Mouse (Mus musculus) erythroblast, adult 5-6 weeks (primary cell): ENCODE measurements around the gene Pm20d1. TPM values are rescaled to one million over a fixed set of nuclear protein-coding genes. Genes with fewer than 3 reads are reported as not detected.

Experiments used
- ATAC-seq: replicated peaks from 2 replicates; pipeline ENCODE4 v1.8.0; 2016; ENCODE audit warnings: moderate number of reproducible peaks, mild to moderate bottlenecking, moderate TSS enrichment, inconsistent platforms; ENCODE audit not compliant: poor library complexity, low FRiP score, severe bottlenecking
- total RNA-seq, 2 experiments: library from RNA; stranded (forward) in 1 of 2; stranded (reverse) in 1 of 2; fragments of 150-400 nt in 1 of 2; fragments of 200-764, 138-1000 nt in 1 of 2; gene quantifications; 2 replicates each; pipeline versions ENCODE4 v1.2.3 to v1.2.4; 2015 to 2017; ENCODE audit warnings: low replicate concordance in 2 of 2

Pm20d1 gene
- total RNA-seq, 2 experiments from 2014 or later: not detected

DNA sequence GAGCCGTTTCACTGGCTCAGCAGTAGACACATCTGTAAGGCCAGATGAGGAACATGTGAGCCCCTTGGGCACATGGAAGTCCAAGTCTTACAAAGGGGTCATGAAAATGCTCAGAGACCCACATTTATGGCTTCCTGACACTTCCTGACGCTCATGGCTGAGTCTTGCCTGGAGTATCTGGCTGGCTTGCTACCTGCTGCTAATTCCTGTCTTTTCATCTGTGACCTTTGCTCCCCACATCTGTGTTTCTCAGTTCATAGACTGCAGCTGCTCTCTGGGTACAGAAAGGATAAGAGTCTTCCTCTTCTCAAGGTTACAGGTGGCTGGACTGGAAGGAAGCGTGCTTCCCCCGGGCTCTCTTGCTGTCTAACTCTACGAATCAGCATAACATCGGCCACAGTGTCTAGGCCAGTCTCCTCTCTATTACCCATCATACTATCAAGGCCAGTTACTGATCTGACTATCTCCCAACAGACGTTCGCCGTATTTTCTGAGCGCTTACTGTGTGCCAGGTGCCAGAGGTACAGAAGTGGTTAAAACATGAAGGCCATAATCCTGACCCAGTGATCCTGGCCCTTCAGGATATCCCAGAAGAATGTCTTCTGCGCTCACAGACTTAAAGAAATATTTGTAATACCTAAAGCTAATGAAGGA lies 27.5 kb downstream of the Pm20d1 start:
- ATAC-seq: no peak

- ATAC-seq: no peak
These were observed 30.1 kb downstream of the Pm20d1 start, which contains the start of gene Slc41a1 for GRCm38 (mm10) chr1:131827207-131827786. Slc41a1 (plus strand) TSS chr1:131827493.

- peak; percentile 82 for ATAC-seq
These were observed 30.6 kb downstream of the Pm20d1 start for GRCm38 (mm10) chr1:131827787-131828258.

- no peak for ATAC-seq
These were observed 31.3 kb downstream of the Pm20d1 start for GRCm38 (mm10) chr1:131828297-131829126.

GRCm38 (mm10) chr1:131829279-131829678 lies 32.1 kb downstream of the Pm20d1 start:
- no peak for ATAC-seq

DNA sequence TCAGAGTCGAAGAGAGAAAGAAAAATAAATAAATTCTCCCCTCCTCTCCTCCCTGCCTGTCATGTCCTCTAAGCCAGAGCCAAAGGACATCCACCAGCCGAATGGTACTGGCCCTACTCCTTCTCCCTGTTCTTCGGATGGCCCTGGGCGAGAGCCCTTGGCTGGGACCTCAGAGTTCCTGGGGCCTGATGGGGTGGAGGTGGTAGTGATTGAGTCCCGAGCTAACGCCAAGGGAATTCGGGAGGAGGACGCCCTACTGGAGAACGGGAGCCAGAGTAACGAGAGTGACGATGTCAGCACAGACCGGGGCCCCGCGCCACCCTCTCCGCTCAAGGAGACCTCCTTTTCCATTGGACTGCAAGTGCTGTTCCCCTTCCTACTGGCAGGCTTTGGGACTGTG lies 33.4 kb downstream of the Pm20d1 start:
- ATAC-seq: no peak

DNA sequence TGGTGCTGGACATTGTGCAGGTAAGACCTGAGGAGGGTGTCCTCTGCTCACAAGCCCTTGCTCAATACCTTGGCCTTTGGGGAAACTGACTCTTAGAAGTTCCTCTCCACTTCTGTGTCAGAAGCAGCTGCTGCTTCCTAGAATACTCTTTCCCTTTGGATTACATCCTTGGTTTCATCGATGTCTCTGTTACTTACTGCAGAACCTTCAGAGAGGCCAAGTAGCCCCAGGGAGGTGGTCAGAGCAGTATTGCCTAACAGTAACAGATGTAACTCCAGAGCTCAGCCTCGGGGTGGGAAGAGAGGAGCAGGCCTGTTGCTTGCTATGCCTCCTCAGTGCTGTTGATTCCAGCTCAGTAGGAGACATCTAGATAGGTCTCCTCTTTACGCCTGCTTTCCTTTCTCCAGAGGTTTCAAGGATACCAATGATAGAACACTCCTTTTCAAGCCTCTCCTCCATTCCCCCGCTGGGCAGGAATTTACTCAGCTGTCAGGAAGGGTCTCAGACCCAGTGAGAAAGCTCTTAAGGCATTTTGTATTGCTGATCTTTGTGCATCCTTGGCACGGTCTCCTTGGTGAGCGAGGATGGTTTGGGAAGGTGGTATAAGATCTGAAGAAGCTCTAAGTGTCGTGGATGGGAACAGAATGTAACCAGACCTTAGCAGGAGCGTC lies 33.9 kb downstream of the Pm20d1 start:
- no peak for ATAC-seq

DNA sequence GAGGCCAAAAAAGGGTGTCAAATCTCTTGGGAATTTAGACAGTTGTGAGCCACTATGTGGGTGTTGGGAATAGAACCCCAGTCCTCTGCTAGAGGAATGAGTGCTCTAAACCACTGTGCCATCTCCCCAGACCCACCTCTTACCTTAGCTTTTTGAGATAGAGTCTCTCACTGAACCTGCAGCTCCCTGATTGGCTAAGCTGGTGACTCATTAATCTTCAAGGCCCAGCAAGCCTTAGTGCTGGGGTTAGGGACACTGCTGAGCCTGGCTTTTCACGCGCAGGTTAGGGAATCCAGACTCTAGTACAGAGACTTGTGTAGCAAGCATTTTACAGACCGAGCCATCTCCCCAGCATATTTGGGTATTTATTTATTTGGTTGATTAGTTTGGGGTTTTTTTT lies 39.9 kb downstream of the Pm20d1 start:
- ATAC-seq: no peak

DNA sequence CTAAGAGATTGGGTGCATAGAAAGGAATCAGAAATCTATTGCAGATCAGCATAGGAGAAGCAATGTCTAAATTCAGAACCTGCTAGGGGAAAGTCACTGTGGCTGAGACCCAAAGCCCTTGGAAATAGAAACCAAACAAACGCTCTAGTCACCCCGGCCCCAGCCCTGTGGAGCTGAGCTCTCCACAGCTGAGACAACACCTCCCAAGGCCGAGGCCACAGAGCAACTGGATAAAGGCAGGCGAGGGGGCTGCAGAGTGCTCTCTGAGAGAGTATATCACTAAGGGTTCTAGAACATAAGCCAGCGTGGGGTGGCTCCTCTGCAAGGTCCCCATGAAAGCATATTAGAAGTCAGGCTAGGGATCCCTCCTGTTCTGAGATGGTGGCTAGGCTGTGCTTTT lies 41.4 kb downstream of the Pm20d1 start:
- ATAC-seq: no peak

GRCm38 (mm10) chr1:131839279-131839678 lies 42.1 kb downstream of the Pm20d1 start:
- no peak for ATAC-seq

GRCm38 (mm10) chr1:131842221-131842620 lies 45.0 kb downstream of the Pm20d1 start:
- no peak for ATAC-seq

- ATAC-seq: no peak
These were observed 46.6 kb downstream of the Pm20d1 start for GRCm38 (mm10) chr1:131843758-131844157.

GRCm38 (mm10) chr1:131844883-131845282 lies 47.7 kb downstream of the Pm20d1 start:
- no peak for ATAC-seq

DNA sequence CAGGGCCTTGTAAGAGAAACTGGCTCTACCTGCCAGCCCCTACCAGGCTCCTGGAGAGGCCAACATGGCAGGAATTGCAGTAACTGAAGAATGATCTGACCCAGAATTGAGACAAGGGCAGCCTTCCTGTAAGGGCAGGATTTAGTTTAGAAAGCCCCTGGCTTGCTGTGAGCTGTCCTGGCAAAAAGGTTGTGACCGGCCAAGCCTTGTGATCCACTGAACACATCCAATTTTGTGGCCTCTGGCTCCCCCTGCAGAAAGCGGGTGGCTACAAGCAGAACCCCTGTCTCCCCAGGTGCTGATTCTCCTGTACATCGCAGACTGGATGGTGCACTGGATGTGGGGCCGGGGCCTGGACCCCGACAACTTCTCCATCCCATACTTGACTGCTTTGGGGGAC lies 49.1 kb downstream of the Pm20d1 start:
- ATAC-seq: no peak

DNA sequence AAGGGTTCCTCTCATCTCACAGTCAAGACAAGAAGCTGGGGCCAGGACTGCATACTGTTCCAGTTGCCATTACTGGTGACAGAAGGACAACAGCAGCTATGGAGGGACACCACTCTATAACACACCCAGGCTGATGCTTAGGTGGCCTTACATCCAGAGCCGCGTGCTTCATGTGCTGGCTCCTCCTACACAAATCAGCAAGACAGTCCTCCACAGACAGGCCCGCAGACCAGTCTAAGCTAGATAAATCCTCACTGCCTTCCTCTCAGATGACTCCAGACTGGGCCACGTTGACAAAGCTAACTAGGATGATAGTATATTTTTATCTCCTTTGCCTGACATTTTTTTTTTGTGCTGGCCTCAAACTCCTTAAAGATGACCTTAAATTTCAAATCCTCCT lies 64.6 kb downstream of the Pm20d1 start:
- ATAC-seq: no peak

DNA sequence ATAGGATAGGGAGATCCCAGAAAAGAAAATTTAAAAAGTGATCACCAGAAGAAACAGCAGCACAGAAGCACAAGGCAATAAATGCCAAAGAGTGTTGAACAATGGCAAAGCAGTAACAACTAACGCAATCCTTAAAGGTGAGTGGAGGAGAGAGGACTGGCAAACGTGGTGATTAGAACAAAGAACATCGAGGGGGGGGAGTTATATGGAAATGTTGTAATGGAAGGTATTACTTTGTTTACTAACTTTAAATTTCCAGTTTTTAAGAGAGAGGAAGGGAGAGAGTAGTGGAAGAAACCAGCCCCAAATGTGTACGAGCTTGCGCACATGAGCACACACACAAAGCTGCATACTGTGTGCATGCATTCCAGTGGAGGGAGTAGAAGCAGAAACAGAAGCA lies 68.4 kb downstream of the Pm20d1 start:
- ATAC-seq: no peak

- ATAC-seq: no peak
These were observed 69.3 kb downstream of the Pm20d1 start for GRCm38 (mm10) chr1:131866304-131866999.

- ATAC-seq: peak; percentile 95
These were observed 70.1 kb downstream of the Pm20d1 start, which contains the start of gene Rab29 for GRCm38 (mm10) chr1:131867093-131867945. Rab29 (plus strand) TSS chr1:131867224.

DNA sequence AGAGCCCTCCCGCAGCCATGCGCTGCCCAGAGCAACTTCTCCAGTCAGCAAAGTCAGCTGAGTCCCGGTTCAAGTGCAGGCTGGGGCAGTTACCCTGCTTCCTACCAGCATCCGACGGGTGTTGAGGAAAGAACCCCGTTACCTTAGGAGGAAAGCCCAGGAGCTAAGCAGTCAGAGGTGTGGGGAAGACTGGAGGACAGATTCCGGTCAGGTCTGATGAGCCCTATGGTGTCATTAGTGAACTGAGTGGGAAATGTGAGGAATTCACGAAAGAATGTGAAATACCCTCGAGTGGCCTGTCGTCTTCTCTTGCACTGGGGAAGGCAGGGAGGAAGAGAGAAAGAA lies 70.7 kb downstream of the Pm20d1 start:
- ATAC-seq: peak; percentile 23; the same call in 1 of the 2 replicates
